Mouse (Mus musculus): ENCODE measurements around the gene Lrrc75a.

The Lrrc75a gene

DNA sequence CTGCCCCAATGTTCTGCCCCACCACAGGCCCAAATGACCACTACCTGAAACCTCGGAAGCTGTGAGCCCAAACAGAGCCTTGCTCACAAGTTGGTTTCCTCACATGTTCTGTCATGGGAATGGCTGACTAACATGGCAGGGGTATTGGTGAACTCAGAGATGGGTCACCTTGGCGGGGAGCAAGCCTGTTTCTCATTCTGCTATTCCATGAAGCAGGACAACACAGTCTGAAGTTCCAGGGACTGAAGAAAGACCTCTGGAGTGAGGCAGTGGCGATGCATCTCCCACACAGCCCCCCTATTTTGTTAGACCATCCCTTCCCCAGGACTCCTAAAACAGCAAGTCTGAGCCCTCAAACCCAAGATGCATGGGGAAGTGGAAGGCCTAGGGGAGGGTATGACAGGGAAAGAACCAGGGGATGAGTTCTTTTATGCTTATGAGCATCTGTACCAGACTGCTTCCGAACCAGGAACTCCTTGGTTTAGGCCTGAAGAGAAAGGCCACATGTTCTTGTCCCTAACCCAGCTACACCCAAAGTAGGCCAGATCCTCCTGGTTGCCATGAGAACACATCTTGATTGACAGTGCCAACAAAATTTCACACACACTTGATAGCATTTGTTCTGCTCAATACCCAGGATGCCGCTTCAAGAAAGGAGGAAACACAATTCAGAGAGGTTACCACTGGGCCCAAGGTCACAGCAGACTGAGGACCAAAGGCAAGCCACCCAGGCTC is 3.6 kb downstream of the Lrrc75a start:
- DNase-seq = no peak

DNA sequence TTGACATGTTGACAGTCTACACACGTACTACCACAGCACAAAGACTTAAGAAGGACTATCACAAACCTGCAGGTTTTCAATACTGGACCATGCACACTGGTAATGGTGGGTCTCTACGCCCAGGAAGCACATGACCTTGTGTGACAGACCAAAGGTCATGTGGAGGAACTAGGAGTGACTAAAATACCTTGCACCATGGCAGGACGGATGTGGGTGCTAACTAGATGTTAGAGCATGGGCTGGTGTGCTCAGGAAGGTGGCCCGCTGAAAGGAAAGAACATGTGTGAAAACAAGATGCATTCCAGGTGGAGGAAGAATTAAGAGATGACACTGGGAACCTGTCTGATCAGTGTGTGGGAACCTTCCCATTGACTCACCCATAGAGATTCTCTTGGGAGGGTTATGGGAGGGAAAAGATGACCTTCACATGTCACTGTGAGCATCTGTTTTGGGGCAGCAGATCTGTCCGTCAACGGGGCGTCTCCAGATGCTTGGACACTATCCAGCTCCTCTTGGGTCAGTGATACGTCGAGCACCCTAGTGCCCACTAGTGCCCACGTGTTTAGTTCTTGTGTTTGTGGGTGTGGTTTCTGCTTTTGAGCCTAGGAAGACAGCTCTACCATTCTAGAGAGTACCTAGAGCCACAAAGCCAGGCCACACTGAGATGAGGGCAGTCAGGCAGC is 4.5 kb downstream of the Lrrc75a start:
- no peak for DNase-seq

DNA sequence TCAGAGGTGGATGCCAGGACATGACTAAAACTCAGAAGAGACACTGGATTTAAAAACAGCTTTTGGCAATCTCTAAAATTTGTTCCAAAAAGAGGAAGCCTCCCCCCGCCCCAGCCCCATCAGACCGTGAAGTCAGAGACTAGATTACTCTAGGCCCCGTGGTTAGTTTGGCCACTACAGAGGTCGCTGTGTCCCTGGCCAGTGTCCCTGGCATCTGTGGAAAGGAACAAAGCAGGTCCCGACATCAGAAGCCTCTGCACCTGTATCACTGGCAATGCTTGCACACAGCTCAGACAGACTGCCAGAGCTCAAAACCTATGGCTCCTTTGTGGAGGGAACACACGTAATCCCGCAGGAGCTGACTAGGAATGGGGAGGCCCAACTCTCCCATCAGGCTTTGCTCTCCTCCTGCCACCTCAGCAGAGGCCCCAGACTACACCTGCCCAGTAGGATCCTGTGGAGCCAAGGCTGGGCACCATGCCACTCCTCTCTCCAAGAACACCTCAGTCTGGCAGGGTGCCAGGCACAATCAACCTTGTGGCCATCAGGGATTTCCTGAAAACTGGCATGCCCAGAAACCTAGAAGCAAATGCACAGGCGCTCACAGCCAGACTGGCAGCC is 5.2 kb downstream of the Lrrc75a start:
- no peak for DNase-seq

DNA sequence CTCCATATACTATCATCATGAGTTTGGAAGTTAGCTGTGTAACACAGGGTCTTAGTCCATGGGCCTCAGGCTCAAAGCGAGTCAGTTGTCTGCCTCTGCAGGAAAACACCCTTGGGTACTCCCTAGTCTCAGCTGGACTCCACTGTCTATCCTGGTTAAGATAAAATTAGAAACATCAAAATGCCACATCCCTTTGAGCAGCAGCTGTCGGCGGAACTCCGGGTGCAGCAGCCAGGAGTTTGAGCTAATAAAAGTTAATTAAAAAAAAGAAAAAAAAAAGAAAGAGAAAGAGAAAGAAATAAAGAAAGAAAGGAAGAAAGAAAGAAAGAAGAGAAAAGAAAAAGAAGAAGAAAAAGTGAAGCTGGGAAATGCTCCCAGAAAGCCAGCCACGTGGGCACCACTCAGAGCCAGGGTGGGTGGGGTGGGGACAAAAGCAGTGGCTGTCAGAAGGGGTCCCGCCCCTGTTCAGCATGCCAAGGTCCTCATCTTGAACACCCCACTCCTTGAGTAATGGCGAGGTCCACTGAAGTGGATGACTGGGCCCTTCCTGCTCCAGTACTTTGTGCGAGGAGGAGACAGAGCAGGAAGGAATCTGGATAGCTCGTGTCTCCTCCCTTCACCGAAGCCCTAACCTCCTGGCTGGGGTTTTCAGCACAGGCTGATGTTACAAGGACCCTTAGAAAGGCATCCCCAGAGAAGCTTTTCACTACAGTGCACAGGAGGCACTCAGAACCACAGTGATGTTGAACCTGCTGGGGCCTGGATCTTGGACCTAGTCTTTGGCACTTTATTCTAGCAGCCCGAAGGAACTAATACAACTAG is 6.1 kb downstream of the Lrrc75a start:
- DNase-seq = no peak

DNA sequence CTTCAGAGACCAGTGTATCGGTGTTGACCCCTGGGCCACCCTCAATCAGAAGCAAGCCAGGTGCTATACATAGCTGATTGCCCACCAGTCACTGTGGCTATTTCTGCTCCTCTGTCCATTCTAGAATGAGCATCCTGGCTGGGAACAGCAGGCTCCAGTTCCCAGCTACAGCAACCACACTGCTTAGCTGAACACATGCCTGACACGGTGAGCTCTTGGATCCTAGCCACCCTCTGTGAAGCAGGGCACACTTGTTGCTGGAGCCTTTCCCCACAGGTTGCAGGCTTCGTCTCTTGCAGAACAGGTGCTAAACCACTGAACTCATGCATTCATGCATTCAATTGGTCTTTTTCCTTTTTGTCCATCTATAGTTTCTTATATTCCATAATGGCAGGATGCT is 7.9 kb downstream of the Lrrc75a start:
- no peak for DNase-seq

DNA sequence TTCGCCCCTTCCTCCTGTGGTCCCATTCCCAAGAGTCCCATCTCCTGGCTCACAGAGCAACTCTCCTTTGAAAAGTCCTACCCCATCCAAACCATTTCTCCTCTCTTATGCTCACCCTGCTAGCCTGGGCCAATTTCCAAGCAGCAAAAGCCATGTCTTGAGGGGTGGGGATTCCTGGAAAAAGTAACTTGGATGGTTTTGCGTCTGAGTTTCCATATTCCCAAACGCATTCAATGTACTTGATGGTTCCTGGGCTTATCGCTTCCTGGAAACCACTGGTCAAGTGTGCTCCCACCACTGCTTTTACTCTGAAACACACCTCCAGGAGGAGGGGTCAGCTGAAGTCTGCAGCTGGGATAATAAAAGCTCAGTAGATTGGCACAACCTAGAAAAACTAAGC is 9.9 kb downstream of the Lrrc75a start:
- DNase-seq = no peak

DNA sequence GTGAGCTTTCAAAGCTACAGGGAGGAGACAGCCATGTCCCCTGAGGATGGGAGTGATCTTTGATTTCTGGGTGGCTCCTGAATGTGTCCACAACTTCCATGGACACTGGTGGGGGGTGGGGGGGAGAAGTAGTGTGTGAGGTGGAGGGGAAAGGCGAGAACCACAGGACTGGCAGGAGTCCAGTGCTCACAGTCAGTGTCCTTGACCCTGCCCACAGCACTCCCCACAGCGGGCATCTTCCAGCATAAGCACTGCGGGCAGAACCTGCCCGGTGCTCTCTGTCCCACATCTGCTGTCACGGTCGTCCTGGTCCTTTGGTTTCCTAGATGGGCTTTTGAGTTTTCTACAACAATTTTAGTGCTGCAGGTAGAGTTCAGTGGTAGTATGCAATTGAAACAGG is 10.5 kb downstream of the Lrrc75a start:
- DNase-seq = no peak

DNA sequence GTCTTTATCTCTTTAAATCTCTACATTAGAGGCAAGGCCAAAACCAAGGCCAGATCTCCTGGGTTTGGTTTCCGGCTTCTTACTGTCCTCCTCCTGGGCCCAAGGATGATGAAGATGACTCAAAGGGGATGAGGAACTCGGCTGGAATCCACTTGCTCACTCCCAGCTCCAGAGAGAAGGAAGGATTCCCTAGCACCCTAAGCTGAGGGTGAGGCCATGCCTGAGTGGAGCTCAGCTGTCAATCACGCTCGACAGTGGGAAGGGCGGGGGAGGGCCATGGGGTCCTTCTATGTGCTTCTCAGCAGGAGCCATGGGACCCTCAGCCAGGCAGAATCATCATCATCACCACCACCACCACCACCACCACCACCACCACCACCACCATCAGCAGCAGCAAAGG is 10.9 kb downstream of the Lrrc75a start:
- no peak for DNase-seq

DNA sequence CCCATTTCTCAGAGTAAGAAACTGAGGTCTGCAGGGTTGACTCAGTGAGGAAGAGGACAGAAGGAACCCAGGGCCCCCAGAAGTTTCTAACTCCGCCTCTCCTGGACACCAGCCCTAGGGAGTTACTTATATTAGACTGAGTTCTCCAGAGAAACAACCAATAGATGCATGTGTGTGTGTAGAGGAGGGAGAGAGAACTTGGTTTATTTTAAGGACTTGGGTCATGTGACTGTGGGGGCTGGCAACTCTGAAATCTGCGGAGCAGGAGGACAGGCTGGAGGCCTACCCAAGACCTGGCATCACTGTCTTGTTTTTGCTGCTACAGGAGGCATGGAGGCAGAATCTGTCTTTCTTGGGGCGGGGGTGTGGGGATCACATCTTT is 11.5 kb downstream of the Lrrc75a start:
- peak; percentile 80 for DNase-seq

DNA sequence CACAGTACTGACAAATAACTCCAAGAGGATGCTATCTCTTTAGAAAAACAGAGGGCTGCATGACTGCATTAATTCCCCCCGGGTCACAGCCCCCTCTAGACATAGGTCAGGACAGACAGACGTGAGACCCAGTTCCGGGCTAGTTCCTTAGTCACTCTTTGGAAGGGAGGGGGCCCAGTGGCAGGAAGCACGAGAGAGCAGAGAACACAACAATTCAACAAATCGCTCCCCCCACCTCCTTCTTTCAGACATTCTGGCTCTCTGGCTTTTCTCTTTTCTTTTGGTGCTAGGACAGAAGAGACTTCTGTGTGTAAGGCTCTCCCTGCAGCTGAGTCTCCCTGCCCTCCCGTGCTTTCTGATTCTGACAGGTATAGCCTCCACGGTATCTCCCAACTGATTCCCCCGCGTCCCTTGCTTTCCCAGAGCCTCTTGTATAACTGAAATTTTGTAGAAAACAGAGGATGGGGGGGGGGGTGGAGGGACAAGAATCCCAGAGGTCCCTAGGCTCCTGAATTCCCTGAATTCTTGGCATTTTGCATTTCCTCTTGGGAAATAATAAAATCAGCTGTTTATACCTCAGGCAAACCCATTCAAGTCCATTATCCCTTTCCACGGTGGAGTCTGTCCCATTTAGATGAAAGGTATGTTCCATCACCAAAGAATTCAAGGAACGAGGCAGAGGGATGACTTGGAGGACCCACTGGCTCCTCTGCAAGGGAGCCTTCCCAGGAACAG is 12.1 kb downstream of the Lrrc75a start:
- DNase-seq = no peak

DNA sequence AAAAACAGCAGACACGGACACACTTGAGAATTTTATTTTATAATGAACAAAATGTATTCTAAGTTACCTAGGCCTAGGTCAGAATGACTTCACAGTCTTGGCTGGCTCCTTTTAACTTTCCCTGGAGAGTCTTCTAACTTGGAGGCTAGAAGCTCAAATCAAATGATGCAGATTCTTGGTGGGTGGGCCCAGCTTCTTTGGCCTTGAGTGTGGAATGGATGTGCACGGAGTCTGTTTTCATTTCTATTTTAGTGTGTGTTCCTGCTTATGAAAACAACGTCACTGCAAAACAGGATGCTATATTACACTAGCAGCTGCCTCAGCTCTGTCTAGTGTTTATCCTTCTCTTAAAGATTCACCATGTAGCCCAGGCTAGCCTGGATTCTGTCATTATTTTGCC is 12.9 kb downstream of the Lrrc75a start:
- no peak for DNase-seq

DNA sequence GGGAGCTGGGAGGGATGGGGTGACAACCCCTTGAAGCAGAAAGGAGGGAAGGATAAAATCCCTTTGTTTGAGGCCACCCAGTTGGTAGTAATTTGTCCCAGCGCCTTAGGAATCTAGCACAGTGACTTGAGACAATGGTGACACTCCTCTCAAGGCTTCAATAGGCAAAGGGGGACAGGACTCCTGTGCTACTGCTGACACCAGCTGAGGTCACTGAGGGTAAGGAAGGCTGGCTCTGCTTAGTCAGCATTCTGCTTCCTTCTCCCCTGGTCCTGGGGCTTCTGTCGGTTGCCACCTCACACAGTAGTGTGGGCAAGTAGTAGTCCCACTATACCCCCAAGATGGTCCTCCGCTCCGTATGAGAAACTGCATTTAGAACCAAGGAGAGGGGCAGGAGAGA is 17.2 kb downstream of the Lrrc75a start:
- DNase-seq = no peak

DNA sequence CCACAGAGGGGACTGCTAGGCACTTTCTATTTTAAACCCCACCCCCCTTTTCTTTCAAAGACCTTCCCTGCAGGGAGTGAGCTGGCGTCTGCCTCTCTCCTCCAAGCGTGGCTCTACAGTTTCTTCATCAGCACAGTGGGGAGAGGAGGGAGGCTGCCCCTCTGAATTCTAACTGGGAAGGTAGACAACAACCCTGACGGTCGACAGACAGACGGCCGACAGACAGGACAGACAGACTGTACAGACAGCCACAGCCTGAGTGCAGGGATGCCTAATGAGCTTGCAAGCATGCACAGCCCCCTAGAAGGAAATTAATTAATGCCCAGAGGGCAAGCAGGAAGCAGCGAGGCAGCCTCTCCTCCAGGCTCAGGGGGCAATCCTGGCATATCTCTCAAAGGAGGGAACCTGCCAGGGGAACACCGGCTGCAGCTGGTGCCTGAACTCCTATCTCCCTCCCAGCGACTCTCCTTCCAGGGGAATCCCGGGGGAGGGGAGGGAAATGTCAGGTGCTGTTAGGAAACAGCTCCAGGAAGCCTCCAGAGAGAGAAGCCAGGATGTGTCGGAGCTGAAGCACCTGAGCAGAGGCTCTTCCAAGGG is 18.0 kb downstream of the Lrrc75a start:
- DNase-seq = no peak

DNA sequence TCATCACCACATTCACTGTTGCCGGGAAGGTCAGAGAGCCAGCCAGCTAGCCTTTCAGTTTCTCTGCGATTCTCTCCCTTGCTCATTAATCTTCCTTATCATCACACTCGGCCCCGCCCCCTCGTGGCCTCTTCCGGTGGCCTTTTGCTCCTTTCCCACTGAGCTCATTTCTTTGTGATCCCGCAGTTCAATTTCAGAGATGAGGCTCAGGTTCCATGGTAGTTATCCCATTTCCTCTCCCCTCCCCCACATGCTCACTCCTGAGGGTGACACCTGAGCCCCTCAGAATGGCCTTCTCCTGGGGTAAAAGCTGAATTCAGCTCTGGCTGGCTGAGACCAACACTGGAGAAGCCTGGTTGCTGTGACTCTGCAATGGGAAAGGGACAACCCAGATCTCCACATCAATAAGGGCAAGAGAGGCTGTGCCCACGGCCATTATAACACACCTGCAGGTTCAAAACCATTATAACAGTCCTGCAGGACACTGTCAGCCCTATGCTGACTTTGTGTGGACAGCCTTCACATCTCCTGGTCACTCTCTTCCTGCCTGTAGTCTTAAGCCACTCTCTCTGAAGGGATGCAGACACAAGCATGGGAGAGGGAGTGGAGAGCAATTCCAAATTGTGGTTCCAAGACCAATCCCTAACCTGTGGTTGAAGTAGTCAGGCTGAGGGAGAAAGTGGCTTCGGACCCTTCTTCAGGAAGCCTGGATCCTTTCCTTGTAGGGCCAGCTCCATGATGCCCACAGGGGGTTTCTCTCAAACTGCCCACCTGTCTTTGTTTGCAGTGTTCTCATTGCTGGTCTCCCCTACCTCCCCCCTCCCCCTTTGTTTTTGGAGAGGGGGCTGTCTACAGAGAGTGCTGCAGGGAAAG is 18.7 kb downstream of the Lrrc75a start:
- DNase-seq = no peak

DNA sequence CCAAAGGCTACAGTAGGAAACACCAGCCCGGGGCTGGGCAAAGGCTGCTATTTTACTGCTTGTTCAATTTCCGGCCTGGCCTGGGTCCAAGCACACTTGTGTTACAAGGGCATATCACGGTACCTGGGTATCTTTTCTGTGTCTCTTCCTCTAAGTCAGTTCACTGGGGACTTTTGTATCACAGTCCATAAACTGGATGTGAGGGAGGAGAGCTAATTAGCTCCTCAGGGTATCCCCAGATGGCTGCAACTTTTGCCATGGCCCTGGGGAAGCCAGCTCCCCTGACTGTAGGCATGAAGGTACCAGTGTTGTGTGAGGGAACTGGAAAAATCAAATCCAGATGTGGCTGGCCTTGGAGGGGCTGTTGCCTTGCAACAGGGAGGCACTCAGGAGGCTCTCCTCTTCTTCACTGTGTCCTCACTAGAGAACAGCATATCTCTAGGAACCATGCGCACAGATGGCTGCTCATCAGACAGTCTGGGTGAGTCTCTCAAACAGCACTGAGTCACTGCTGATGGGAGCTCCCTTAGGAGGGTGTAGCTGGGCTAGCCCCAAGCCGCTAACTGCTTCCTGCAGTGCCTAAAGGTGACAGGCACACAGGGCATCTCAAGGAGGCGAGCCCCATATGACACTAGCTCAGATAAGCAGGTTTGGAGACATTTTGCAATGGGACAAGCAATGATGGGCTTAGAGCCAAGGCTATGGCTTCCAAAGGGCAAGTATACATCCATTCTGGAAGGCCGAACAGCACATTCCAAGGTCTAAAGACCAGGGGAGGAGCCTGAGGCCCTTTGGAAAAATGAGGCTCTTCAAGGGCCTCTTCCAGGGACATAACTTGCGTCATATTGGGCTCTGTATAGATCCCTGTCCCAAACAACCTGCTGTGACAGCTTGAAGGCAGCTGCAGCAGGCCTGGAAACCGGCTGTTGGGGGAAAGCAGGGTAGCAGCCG is 23.7 kb downstream of the Lrrc75a start:
- DNase-seq = peak; percentile 83

DNA sequence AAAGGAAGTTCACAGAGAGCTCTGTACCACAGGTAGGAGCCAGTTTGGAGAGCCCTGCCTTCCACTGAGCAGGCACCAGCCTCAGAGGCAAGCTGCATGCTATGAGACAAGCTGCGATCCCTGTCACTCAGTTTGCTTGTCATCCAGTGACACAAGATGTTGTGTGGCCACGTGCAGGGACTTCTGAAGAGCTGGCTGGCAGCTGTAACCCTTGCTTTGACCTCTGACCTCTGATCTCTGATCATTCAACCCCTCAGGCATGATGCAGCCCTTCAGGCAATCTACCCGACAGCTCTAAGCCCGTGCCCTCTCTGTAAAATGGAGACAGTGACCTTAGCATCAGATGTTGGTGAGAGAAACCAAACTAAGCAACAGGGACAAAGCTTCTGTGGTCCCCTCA is 25.5 kb downstream of the Lrrc75a start:
- DNase-seq = no peak

DNA sequence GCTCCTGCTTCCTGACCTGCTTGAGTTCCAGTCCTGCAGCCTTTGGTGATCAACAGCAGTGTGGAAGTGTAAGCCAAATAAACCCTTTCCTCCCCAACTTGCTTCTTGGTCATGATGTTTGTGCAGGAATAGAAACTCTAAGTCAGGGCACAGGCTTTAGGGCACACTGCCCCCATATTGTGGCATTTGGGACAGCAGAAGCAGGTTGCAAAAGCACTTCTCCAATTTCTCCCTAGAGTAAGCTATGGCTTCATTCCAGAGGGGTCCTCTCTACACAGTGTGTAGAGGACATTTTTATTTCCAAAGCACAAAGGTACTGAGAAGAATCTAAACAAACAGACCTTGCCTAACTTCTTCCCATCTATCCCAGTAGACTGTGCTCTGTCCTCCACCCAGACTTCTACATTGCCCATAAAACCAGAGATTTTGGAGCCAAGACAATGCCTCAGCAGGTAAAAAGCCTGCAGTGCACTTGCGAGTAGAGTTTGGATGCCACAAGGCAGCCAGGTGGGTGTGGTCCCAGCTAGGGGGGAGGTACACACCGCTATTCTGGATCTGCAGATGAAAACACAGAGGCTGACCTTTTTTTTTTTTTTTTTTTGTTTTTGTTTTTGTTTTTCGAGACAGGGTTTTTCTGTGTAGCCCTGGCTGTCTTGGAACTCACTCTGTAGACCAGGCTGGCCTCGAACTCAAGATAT is 26.6 kb downstream of the Lrrc75a start:
- no peak for DNase-seq

DNA sequence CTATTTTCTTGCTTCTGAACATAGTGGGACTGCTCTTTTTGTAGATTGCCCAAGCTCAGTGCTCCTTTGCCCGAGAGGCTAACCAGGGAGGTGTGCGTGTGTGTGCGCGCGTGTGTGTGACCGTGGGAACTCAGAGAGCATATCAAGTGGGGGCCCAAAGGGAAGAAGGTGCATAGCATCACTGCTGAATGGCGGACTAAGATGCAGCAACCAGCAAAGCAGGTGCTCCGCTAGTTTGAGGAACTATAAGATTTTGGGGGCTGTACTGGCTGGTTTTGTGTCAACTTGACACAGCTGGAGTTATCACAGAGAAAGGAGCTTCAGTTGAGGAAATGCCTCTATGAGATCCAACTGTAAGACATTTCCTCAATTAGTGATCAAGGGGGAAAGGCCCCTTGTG is 27.2 kb downstream of the Lrrc75a start:
- no peak for DNase-seq

DNA sequence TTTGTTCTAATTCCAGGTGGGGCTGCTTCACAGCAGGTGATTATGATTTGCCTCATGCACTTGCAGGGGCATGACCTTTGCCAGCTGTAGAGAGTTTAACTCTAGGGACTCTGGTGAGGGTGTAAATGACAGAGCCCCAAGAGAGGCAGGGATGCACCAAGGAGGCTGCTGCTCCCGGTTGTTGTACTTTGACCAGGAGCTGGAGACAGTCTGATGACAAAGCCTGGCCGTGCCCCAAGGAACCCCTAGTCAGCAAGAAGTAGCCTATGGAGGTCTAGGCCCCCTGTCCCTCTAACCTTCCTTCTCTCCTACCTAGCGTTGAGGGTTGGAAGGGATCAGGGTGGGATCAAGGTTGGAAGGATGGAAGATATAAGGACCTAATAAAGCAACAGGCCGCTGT is 32.9 kb downstream of the Lrrc75a start:
- no peak for DNase-seq

All from layer of hippocampus, adult 9-11 months (tissue).